Mouse (Mus musculus): ENCODE data around the gene Hist2h2bb.

The Hist2h2bb gene

DNA sequence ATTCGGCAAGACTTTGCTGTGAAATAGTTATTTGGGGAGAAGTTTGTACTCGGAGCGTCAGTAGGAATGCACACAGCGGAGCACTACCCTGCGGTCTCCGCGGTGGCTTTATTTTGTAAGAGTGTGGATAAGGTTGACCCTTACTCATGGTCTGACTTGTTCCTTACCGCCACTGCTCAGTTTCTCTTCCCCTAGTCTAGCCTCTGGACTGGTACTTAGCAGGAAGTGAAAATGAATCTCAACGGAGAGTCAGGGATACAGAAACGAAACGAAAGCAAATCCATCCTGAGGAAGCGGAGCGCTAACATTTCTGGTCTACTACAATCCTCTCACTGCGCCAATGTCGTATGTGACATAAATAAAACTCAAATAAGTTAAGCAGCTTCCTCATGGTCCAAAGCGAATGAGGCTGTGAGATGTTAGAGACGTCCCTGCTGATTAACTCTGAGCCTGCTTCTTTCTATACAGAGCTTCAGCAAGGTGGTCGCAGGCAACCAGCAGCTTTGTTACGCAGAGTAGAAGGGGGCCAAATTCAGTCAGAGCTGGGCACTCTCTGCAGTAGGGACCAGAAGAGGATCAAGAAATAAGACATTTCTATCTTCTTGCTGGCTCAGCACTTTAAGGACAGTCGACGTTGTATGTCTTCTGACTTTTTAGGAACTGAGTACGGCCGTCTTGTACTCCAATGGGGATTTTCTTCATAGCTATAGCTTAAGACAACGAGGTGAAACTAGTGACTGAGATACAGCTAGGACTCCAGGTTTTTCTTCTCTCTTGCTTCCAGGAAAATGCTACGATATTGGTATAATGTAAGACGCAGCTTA, 31.4 kb downstream of the Hist2h2bb start:
- no peak for DNase-seq (ENCODE audit: low read depth)

DNA sequence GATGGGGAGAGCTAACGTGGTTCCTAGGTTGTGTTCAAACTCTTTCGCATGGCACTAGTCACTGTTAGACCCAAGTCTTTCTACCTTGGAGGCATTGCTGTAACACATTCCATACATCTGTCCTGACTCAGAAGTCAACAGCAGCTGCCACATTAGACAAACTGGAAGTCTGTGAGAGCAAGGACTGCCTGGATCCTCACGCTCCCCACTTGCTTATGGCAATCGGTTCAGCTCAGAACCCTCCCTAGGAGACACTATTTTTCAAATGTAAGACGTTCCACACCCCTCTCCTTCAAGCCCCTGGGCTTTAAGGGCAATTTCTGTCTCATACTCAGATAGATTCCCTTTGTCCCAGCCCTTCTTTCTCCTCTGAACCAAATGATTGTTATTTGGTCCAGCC, 32.5 kb downstream of the Hist2h2bb start:
- no peak for DNase-seq (ENCODE audit: low read depth)

DNA sequence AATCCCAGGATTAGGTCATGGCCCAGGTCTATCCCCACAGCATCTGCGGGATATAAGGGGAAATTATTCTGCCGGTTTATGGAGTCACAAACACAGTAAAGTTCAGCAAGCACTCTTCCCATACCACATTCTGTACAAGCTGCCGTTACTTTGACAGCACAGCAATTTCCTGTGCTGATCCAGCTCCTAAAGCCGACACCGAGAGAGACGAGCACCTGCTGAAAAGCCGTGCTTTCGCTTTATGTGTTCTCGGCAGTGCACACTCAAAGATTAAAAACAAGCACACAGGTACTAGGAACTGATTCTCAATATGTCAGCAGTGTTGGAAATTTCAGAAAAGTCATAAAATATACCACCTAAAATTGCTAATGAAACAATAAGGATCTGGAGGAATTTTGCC, 37.0 kb downstream of the Hist2h2bb start:
- DNase-seq (ENCODE audit: low read depth): no peak

DNA sequence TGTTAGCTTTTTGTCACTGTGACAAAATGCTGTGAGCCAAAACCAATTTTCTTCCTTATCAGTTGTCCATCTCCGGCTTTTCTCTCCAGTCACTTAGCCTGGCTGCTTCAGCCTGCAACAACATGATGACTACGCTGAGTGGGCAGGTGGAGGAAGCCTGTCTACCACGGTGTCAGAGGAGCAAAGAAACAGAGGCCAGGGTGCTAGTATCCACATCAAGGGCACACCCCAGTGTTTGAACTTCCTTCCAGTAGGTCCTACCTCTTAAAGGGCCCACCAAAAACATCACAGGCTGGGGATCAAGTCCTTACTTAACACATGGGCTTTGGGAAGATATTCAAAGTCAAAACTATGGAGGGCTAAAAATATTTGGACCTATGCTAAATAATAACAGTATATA, 39.9 kb downstream of the Hist2h2bb start:
- no peak for DNase-seq (ENCODE audit: low read depth)

DNA sequence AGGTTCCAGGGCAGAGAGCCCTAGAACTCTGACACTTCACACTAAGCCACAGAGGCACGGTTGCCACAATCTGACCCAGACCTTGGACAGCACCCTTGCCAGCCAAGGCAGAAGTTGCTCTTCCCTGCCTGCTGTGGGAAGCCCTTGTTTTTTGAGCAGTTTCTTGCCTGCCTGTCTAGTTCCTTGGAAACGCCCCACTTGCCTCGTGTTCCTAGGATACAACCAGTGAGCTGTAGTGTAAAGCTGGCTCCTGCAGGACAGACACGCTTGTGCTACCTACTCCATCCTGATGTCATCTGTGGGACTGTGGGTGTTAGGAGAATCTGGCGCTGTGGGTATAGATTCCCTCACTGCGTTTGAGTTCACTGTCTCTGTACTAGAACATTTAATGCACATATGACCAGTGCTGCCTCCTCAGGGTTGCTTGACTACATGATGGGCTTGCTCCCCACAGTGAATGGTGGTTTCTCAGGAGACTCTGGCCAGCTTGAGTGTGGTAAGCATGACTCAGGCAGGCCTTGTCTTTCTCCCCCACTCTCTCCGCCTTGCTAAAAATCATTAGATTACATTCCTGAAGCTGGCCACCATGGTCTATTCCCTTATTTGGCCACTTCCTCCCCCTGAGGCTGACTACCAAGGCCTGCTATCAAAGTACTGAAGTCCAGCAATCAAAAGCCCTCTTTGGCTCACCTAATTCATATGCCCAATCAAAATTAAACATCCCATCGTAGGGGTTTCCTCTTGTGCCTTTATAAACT, 43.0 kb downstream of the Hist2h2bb start:
- DNase-seq (ENCODE audit: low read depth): peak; percentile 70

All from NIH3T3 (cell line).